Mouse (Mus musculus): ENCODE data around the gene Trim26. TPM values are rescaled to one million over a fixed set of nuclear protein-coding genes. Genes with fewer than 3 reads are reported as not detected.

The Trim26 gene
- polyA plus RNA-seq, 1 experiment from 2014 or later = 17.7 TPM

DNA sequence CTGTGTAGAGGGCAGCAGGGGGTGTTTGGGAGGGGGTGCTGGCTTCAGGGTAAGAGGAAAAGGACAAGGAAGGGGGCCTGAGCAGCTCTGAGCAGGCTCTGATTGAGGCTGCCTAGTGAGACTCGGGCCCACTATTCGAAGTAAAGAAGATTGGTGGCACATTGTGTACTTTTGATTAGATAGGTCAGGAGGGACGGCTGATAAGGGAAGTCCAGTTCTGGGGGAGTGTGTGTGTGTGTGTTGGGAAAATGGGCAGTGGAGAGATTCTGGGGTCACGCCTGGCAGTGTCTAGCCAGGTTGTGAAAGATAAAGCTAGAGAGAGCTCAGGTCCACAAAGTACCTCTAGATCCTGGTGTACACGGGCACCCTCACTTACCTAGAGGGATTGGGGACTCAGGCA, 14.7 kb downstream of the Trim26 start:
- Histone ChIP-seq H3K36me3 (peaks cover 45% of the 10 kb centered on the region), H3K27ac (no peak overlapping the region), H3K27me3 (no peaks in the 10 kb centered on the region), H3K9ac (no peak overlapping the region), H3K9me3 (replicated peaks) (no peaks in the 10 kb centered on the region), H3K4me1 (replicated peaks) (0 out of 2 replicates have a peak, but pooled peaks cover 2% of the 10 kb centered on the region), H3K4me3 (no peak overlapping the region), H3K4me2 (no peak overlapping the region)
- WGBS = 42% methylated on average over 5 of the region's 5 CpGs
- no peak for ATAC-seq (replicated peaks; ENCODE audit: insufficient number of reproducible peaks, insufficient read depth, low FRiP score, low read depth)

DNA sequence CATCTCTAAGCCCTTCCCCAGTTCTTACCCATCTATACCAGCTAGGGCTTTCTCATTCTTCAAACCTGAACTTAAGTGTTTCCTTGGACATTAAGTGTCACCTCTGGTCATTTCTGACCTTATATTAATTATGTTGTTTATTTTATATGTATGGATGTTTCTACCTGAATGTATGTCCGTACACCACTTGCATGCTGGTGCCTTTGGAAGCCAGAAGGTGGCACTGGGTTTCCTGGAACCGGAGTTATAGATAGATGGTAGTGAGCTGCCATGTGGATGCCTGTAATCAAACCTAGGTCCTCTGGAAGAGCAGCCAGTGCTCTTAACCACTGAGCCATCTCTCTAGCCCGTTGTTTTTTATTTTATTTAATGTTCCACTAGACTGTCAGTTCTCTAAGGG, 18.6 kb downstream of the Trim26 start:
- H3K9me3 ChIP-seq (replicated peaks) = no peaks in the 10 kb centered on the region
- H3K36me3 ChIP-seq = peaks cover 73% of the 10 kb centered on the region
- H3K9ac ChIP-seq = no peak overlapping the region
- WGBS = 87% methylated on average over 3 of the region's 3 CpGs
- no peak overlapping the region for H3K27ac ChIP-seq
- ATAC-seq (replicated peaks; ENCODE audit: insufficient number of reproducible peaks, insufficient read depth, low FRiP score, low read depth) = no peak
- H3K4me3 ChIP-seq = no peak overlapping the region
- H3K4me1 ChIP-seq (replicated peaks) = 0 out of 2 replicates have a peak, but pooled peaks cover 2% of the 10 kb centered on the region
- no peaks in the 10 kb centered on the region for H3K27me3 ChIP-seq
- H3K4me2 ChIP-seq = no peak overlapping the region

DNA sequence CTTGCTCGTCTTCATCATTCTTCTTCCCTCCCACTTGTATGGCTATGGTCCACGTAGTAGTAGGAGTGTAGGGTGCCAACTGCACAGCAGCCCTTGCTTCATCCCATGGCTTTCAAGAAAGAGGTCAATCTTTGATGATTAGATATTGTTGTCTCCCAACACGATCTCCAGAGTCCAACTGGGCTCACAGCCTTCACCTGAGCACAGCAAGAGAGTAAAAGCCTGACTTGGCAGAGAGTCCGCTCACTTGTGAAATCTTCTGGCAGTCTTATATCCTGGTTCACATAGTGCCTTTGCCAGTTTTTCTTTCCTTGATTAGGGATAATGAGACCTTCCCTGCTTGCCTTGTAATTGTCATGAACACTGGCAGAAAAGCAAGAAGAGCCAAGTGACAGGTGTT, 19.3 kb downstream of the Trim26 start:
- no peak overlapping the region for H3K9ac ChIP-seq
- no peak overlapping the region for H3K27ac ChIP-seq
- peaks cover 68% of the 10 kb centered on the region for H3K36me3 ChIP-seq
- no peak overlapping the region for H3K4me2 ChIP-seq
- H3K4me3 ChIP-seq = no peak overlapping the region
- WGBS = 87% methylated on average over 4 of the region's 4 CpGs
- no peaks in the 10 kb centered on the region for H3K9me3 ChIP-seq (replicated peaks)
- no peaks in the 10 kb centered on the region for H3K27me3 ChIP-seq
- 0 out of 2 replicates have a peak, but pooled peaks cover 2% of the 10 kb centered on the region for H3K4me1 ChIP-seq (replicated peaks)
- no peak for ATAC-seq (replicated peaks; ENCODE audit: insufficient number of reproducible peaks, insufficient read depth, low FRiP score, low read depth)

DNA sequence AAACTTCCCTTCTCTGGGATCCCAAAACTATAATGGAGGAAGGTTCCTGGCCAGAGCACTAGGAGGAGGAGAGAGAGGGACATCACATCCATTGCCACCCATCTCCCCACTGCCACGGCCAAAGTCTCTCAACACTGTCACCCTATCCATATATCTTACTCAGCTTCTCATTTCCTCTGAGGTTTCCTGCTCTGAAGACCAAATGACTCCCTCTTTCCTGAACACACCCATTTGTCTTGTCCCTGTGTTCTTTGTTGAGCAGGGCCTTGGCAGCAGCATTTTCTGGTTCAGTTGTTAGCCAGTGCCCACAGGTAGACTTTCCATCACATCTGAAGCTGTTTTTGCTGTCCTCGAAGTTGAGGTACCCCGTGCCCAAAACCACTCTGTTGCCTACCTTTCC, 21.2 kb downstream of the Trim26 start:
- WGBS = 84% methylated on average over 3 of the region's 3 CpGs
- no peaks in the 10 kb centered on the region for H3K27me3 ChIP-seq

DNA sequence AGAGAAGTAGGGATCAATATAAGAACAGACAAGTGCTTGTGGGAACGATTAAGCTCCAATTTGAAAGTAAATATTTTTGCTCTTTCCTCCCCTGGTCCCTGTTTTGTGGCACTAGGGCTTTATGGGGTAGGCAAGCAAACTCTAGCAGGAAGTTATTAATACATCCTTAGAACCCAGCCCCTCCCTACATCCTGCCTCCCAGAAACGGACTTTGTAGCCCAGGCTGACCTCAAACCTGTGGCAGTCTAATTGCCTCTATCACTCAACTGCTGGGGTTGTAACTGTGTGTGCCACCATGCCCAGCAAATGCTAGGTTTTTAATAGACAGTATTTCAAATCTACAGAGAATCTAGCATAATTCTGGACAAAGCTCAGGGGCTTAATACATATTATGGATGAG, 24.7 kb downstream of the Trim26 start:
- no peak overlapping the region for H3K4me3 ChIP-seq
- no peaks in the 10 kb centered on the region for H3K9me3 ChIP-seq (replicated peaks)
- H3K36me3 ChIP-seq = peaks cover 29% of the 10 kb centered on the region
- no peak for ATAC-seq (replicated peaks; ENCODE audit: insufficient number of reproducible peaks, insufficient read depth, low FRiP score, low read depth)
- no peak overlapping the region for H3K9ac ChIP-seq
- peaks cover 3% of the 10 kb centered on the region; the same call in 1 of the 2 replicates for H3K4me1 ChIP-seq (replicated peaks)
- H3K27me3 ChIP-seq = peaks cover 19% of the 10 kb centered on the region
- H3K4me2 ChIP-seq = no peak overlapping the region
- 49% methylated on average over 2 of the region's 2 CpGs for WGBS
- no peak overlapping the region for H3K27ac ChIP-seq

More for the DNA sequence above, 21.2 kb downstream of the Trim26 start:
- Histone ChIP-seq H3K9me3 (replicated peaks) (no peaks in the 10 kb centered on the region), H3K4me3 (no peak overlapping the region), H3K27ac (no peak overlapping the region), H3K4me2 (no peak overlapping the region), H3K4me1 (replicated peaks) (no peaks in the 10 kb centered on the region), H3K9ac (no peak overlapping the region), H3K36me3 (peaks cover 49% of the 10 kb centered on the region)
- ATAC-seq (replicated peaks; ENCODE audit: insufficient number of reproducible peaks, insufficient read depth, low FRiP score, low read depth) = no peak

DNA sequence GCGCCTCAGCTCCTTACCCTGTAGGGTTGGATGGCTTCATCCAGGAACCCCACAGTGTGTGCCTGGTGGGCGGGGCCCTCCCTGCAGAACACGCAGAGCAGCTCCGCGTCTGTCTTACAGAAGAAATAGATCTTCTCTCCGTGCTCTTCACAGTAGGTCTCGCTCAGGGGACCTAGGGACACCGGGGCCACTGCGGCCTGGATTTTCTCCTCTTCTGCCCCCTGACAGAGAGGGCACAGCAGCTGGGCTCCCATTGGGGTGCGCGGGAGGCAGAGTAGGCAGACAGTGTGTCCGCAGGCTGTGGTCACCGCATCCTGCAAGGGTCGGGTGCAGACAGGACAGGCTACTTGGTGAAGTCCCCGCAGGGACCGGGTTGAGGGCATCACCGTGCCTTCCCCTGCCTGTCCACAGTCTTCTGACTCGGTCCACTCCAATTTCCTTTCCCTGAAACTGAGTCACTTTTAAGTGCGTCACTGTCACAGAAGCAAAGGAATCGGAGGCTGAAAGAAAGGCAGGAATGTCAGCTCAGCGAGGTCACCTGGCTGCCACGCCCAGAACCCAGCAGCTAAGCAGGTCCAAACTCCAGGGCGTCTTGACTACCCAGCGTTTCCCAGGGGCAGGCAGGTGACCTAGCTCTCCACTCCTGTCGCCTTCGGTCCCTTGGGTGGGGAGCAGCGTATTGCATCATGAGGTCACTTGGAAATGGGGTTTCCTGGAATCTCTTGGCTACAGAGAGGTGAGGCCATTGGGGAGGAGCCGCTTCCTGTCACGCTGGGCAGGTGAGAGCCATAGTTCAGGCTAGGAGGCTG, 30.0 kb downstream of the Trim26 start, which contains the start of gene Trim15:
Gene Trim15, minus strand, starts transcription at position 492 of the 809 bp plus-strand sequence.
- peak within 1 kb of the TSS; percentile 42 for H3K4me2 ChIP-seq
- 9% methylated on average over 29 of the region's 29 CpGs for WGBS
- no peak within 1 kb of the TSS for H3K9ac ChIP-seq
- no peak within 1 kb of the TSS for H3K27ac ChIP-seq
- H3K4me3 ChIP-seq = peak within 1 kb of the TSS; percentile 13; the same call in 1 of the 2 replicates
- no peak for ATAC-seq (replicated peaks; ENCODE audit: insufficient number of reproducible peaks, insufficient read depth, low FRiP score, low read depth)
- H3K9me3 ChIP-seq (replicated peaks) = no peaks in the 10 kb centered on the region
- no peaks in the 10 kb centered on the region for H3K36me3 ChIP-seq
- peaks cover 12% of the 10 kb centered on the region for H3K4me1 ChIP-seq (replicated peaks)
- peaks cover 34% of the 10 kb centered on the region for H3K27me3 ChIP-seq

DNA sequence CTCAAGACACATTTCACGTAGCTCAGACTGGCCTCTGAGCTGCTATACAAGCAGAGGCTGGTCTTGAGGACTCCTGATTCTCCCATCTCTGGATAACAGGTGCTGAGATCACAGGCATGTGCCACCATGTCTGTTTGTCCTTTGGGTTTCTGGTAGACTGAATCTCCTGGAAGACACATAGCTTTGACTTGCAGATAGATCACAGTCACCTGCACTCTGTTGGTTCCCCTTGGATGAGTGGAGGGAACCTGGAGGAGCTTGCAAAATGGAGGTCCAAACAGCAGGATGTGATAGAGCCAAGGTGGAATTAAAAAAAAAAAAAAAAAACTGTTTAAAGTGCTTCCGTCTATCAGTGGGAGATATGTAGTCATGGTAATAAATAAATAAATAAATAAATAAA, 31.9 kb downstream of the Trim26 start:
- Histone ChIP-seq H3K4me2 (no peak overlapping the region), H3K9ac (no peak overlapping the region), H3K36me3 (no peaks in the 10 kb centered on the region), H3K9me3 (replicated peaks) (no peaks in the 10 kb centered on the region), H3K4me3 (no peak overlapping the region), H3K27ac (no peak overlapping the region), H3K4me1 (replicated peaks) (peaks cover 12% of the 10 kb centered on the region), H3K27me3 (peaks cover 34% of the 10 kb centered on the region)
- ATAC-seq (replicated peaks; ENCODE audit: insufficient number of reproducible peaks, insufficient read depth, low FRiP score, low read depth) = no peak
- WGBS = 79% methylated on average over 2 of the region's 2 CpGs

DNA sequence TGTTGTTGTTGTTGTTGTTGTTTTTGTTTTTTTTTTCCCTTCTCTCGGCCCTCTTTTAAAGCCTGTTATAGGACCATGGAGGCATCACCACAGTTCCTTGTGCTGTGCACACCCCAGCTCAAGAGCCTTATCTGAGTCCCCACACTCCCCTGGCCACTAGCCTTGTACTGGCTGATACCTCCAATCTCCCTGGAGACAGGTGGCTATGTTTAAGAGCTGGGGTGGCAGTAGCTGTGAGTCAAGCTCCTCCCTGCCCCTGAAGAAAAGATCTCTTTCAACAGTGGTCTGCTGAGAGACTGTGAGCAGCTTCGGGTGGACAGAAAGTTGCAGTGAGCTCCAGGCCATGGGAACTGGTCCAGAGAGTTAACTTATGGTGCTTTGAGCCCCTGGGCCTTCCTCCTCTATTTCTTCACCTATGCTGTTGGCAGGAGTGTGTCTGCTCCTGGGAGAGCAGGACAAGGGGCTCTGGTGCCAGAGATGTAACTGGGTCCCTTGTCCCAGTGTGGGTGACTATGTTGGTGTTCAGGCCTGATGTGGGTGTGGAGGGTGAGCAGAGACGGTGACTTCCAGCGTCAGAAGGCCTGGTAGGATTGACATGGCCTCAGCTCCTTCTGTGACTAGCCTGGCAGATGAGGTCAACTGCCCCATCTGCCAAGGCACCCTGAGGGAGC, 32.5 kb downstream of the Trim26 start, which contains the start of gene Trim10:
Gene Trim10, plus strand, starts transcription at position 291 of the 671 bp plus-strand sequence.
- H3K4me3 ChIP-seq = no peak within 1 kb of the TSS
- H3K9ac ChIP-seq = no peak within 1 kb of the TSS
- ATAC-seq (replicated peaks; ENCODE audit: insufficient number of reproducible peaks, insufficient read depth, low FRiP score, low read depth) = 0 out of 2 replicates have a peak, but pooled peaks have one; percentile 42
- peaks cover 34% of the 10 kb centered on the region for H3K27me3 ChIP-seq
- H3K27ac ChIP-seq = no peak within 1 kb of the TSS
- peaks cover 12% of the 10 kb centered on the region for H3K4me1 ChIP-seq (replicated peaks)
- H3K36me3 ChIP-seq = no peaks in the 10 kb centered on the region
- WGBS = 72% methylated on average over 4 of the region's 4 CpGs
- no peaks in the 10 kb centered on the region for H3K9me3 ChIP-seq (replicated peaks)
- peak within 1 kb of the TSS; percentile 10 for H3K4me2 ChIP-seq

DNA sequence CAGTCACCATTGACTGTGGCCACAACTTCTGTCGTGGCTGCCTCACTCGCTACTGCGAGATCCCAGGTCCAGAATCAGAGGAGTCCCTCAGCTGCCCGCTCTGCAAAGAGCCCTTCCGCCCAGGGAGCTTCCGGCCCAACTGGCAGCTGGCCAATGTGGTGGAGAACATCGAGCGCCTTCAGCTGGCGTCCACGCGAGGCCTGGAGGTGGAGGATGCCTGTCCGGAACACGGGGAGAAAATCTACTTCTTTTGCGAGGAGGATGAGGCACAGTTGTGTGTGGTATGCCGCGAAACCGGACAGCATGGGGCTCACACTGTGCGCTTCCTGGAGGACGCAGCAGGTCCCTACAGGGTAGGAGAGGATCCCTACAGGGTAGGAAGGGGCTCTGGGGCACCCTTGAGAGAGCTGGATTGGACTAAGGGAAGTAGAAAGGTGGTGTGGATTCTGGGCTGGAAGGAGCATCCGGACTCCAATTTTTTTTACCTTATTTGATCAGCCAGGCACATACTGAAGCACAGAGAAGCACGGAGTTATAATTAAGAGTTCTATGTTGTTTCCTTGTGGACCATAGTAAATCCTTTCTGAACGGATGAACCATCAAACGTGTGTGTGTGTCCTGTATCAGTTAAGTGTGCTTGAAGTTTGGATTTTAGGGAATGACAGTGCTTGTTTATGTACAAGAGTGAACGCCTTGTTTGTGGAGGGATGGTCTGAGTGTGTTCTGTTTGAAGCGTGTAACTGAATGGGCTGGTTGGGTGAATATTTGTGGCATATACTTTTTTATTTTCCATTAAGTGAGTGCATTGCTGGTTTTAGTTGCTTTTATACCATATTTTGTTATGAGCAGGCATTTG, 33.2 kb downstream of the Trim26 start:
- H3K36me3 ChIP-seq = no peaks in the 10 kb centered on the region
- peaks cover 28% of the 10 kb centered on the region for H3K27me3 ChIP-seq
- H3K27ac ChIP-seq = no peak overlapping the region
- WGBS = 59% methylated on average over 25 of the region's 25 CpGs
- no peak overlapping the region for H3K4me3 ChIP-seq
- peaks cover 12% of the 10 kb centered on the region for H3K4me1 ChIP-seq (replicated peaks)
- ATAC-seq (replicated peaks; ENCODE audit: insufficient number of reproducible peaks, insufficient read depth, low FRiP score, low read depth) = no peak; the same call in 1 of the 2 replicates
- no peak overlapping the region for H3K9ac ChIP-seq
- H3K9me3 ChIP-seq (replicated peaks) = no peaks in the 10 kb centered on the region
- H3K4me2 ChIP-seq = peak overlapping the region; percentile 6

DNA sequence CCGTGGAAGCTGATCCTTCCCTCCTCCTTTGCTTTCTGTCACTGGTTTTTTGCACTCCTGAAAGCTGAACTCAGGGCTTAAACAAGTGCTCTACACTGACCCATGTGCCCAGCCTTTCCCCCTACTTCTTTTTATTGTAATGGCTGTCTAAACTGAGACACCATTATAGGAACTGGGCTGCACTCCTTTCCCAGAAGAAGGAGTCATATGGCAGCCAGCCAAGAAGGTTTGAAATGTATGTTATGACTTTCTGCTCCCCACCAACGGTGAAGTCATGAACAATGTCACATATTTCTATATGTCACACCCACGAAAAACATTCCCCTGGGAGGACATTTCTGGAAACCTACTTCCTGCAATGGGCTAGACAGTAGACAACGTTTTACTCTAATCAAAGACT, 37.7 kb downstream of the Trim26 start:
- no peak overlapping the region for H3K27ac ChIP-seq
- no peak for ATAC-seq (replicated peaks; ENCODE audit: insufficient number of reproducible peaks, insufficient read depth, low FRiP score, low read depth)
- no peaks in the 10 kb centered on the region for H3K9me3 ChIP-seq (replicated peaks)
- no peak overlapping the region for H3K4me3 ChIP-seq
- 0 out of 2 replicates have a peak, but pooled peaks cover 3% of the 10 kb centered on the region for H3K4me1 ChIP-seq (replicated peaks)
- 39% methylated on average over 4 of the region's 4 CpGs for WGBS
- no peak overlapping the region for H3K9ac ChIP-seq
- H3K4me2 ChIP-seq = no peak overlapping the region
- H3K27me3 ChIP-seq = peaks cover under 1% of the 10 kb centered on the region; the same call in 1 of the 2 replicates
- no peaks in the 10 kb centered on the region for H3K36me3 ChIP-seq

DNA sequence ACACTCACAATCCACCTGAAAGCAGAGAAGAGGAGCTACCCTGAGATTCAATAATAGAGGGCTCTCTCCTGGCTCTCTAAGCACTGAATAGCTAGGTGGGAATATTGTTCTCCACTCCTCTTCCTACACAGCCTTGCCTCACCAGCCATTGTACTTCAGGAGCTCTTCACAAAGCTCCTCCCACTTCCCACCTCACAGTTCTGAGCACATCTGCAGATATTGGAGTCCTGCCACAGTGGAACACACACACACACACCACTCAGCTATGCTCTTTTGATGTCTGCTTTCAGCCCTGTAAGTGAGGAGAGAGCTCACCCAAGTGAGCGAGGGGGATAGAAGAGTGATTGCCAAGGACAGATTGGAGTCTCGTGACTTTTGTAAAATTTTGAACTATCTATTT, 46.4 kb downstream of the Trim26 start:
- Histone ChIP-seq H3K4me1 (replicated peaks) (no peaks in the 10 kb centered on the region), H3K9ac (no peak overlapping the region), H3K27ac (no peak overlapping the region), H3K4me3 (no peak overlapping the region), H3K9me3 (replicated peaks) (no peaks in the 10 kb centered on the region), H3K36me3 (no peaks in the 10 kb centered on the region), H3K4me2 (no peak overlapping the region), H3K27me3 (0 out of 2 replicates have a peak, but pooled peaks cover under 1% of the 10 kb centered on the region)
- WGBS = 56% methylated on average over 2 of the region's 2 CpGs
- no peak for ATAC-seq (replicated peaks; ENCODE audit: insufficient number of reproducible peaks, insufficient read depth, low FRiP score, low read depth)
